Mouse (Mus musculus) MEL (cell line): ENCODE measurements at regions not wholly inside any gene's neighbourhood (a gene's known extent, or its start where the extent isn't known, plus 50 kb on each side); places are given as distances from the start of the nearest gene placed in this dataset.

ENCODE experiments used
- DNase-seq: peaks from one replicate; pipeline ENCODE4 v3.0.0; 2011; ENCODE audit warnings: low read depth, low spot score
- H3K27ac ChIP-seq: 2 replicates; pipeline ENCODE4 v1.5.1; 2012; ENCODE audit warnings: low read depth, mild to moderate bottlenecking, control low read depth, low read length, moderate library complexity; ENCODE audit not compliant: control insufficient read depth
- H3K27me3 ChIP-seq, 2 experiments: fragments of 150-350 bp in 1 of 2; sonication (generic) in 1 of 2; 2 replicates each; pipeline ENCODE4 v1.6.1; 2012; ENCODE audit warnings: low read length in 2 of 2, mild to moderate bottlenecking in 2 of 2, improper control_type of control experiment in 1 of 2, moderate library complexity in 1 of 2; ENCODE audit not compliant: insufficient read depth in 2 of 2, control insufficient read depth in 1 of 2
- H3K36me3 ChIP-seq, 2 experiments: 2 replicates each; pipeline ENCODE4 v1.6.1; 2012 to 2014; ENCODE audit warnings: low read length in 2 of 2, improper control_type of control experiment in 1 of 2, inconsistent platforms in 1 of 2, mild to moderate bottlenecking in 1 of 2; ENCODE audit not compliant: insufficient read depth in 2 of 2, control insufficient read depth in 1 of 2
- H3K4me1 ChIP-seq, 2 experiments: fragments of 150-350 bp in 1 of 2; sonication (generic) in 1 of 2; 2 replicates each; pipeline ENCODE4 v1.6.1; 2012; ENCODE audit warnings: low read length in 2 of 2, improper control_type of control experiment in 1 of 2, mild to moderate bottlenecking in 1 of 2; ENCODE audit not compliant: insufficient read depth in 2 of 2, control insufficient read depth in 1 of 2
- H3K4me3 ChIP-seq, 2 experiments: fragments of 150-350 bp in 1 of 2; sonication (generic) in 1 of 2; 2 replicates each; pipeline ENCODE4 v1.5.1; 2012; ENCODE audit warnings: low read depth in 2 of 2, low read length in 2 of 2, mild to moderate bottlenecking in 2 of 2, moderate library complexity in 2 of 2, control low read depth in 1 of 2, improper control_type of control experiment in 1 of 2; ENCODE audit not compliant: control insufficient read depth in 1 of 2, insufficient read depth in 1 of 2
- H3K79me2 ChIP-seq: 2 replicates; pipeline ENCODE4 v1.6.1; 2012; ENCODE audit warnings: mild to moderate bottlenecking, low read length, moderate library complexity; ENCODE audit not compliant: control insufficient read depth, poor library complexity, insufficient read depth
- H3K9ac ChIP-seq: 2 replicates; pipeline ENCODE4 v1.6.1; 2012; ENCODE audit warnings: low read depth, mild to moderate bottlenecking, control low read depth, low read length, moderate library complexity; ENCODE audit not compliant: control insufficient read depth, poor library complexity, severe bottlenecking
- H3K9me3 ChIP-seq: fragments of 150-350 bp; sonication (generic); replicated peaks from 2 replicates; pipeline ENCODE4 v1.6.1; 2012; ENCODE audit warnings: mild to moderate bottlenecking, low read length, improper control_type of control experiment, moderate library complexity; ENCODE audit not compliant: insufficient read depth
- BHLHE40 ChIP-seq: IDR thresholded peaks from 2 replicates; pipeline ENCODE4 v1.6.1; 2012; ENCODE audit warnings: low read depth, mild to moderate bottlenecking, inconsistent platforms, low read length, improper control_type of control experiment, borderline replicate concordance
- CTCF ChIP-seq, 3 experiments: IDR thresholded peaks in 2 of 3; conservative IDR thresholded peaks in 1 of 3; 2 replicates each; pipeline ENCODE4 v1.5.1; 2011 to 2012; ENCODE audit warnings: low read length in 3 of 3, low read depth in 2 of 3, mild to moderate bottlenecking in 2 of 3, improper control_type of control experiment in 1 of 3, inconsistent platforms in 1 of 3, mixed read lengths in 1 of 3, moderate library complexity in 1 of 3; ENCODE audit not compliant: control insufficient read depth in 1 of 3, insufficient read depth in 1 of 3, poor library complexity in 1 of 3, severe bottlenecking in 1 of 3
- E2F4 ChIP-seq: IDR thresholded peaks from 2 replicates; pipeline ENCODE4 v1.6.1; 2011; ENCODE audit warnings: low read depth, low read length, improper control_type of control experiment, borderline replicate concordance
- GABPA ChIP-seq: IDR thresholded peaks from 2 replicates; pipeline ENCODE4 v1.6.1; 2012; ENCODE audit warnings: low read depth, mild to moderate bottlenecking, inconsistent platforms, low read length, improper control_type of control experiment, moderate library complexity
- GATA1 ChIP-seq: IDR thresholded peaks from 2 replicates; pipeline ENCODE4 v1.6.1; 2011; ENCODE audit warnings: low read depth, low read length, improper control_type of control experiment
- HCFC1 ChIP-seq: IDR thresholded peaks from 2 replicates; pipeline ENCODE4 v1.6.1; 2012; ENCODE audit warnings: low read depth, mild to moderate bottlenecking, inconsistent platforms, low read length, improper control_type of control experiment, moderate library complexity
- JUND ChIP-seq: IDR thresholded peaks from 2 replicates; pipeline ENCODE4 v1.6.1; 2011; ENCODE audit warnings: low read depth, mild to moderate bottlenecking, improper control_type of control experiment, low read length
- KAT2A ChIP-seq: conservative IDR thresholded peaks from 2 replicates; pipeline ENCODE4 v1.6.1; 2012; ENCODE audit warnings: low read depth, low read length, improper control_type of control experiment, inconsistent platforms
- MAX ChIP-seq: IDR thresholded peaks from 2 replicates; pipeline ENCODE4 v1.6.1; 2011; ENCODE audit warnings: low read length, improper control_type of control experiment
- MXI1 ChIP-seq: IDR thresholded peaks from 2 replicates; pipeline ENCODE4 v1.6.1; 2011; ENCODE audit warnings: mild to moderate bottlenecking, low read depth, low read length, improper control_type of control experiment
- MYB ChIP-seq: IDR thresholded peaks from 2 replicates; pipeline ENCODE4 v1.6.1; 2011; ENCODE audit warnings: mild to moderate bottlenecking, low read depth, low read length, improper control_type of control experiment
- POLR2AphosphoS5 ChIP-seq: IDR thresholded peaks from 2 replicates; pipeline ENCODE4 v1.6.1; 2012; ENCODE audit warnings: low read depth, borderline replicate concordance, mild to moderate bottlenecking, inconsistent platforms, low read length, moderate library complexity, mixed read lengths
- RAD21 ChIP-seq: IDR thresholded peaks from 2 replicates; pipeline ENCODE4 v1.6.1; 2011; ENCODE audit warnings: mild to moderate bottlenecking, low read depth, low read length, improper control_type of control experiment
- RCOR1 ChIP-seq: IDR thresholded peaks from 2 replicates; pipeline ENCODE4 v1.6.1; 2012; ENCODE audit warnings: low read depth, mild to moderate bottlenecking, inconsistent platforms, low read length, improper control_type of control experiment
- TAL1 ChIP-seq: IDR thresholded peaks from 2 replicates; pipeline ENCODE4 v1.6.1; 2012; ENCODE audit warnings: mild to moderate bottlenecking, inconsistent platforms, low read length, moderate library complexity, mixed read lengths
- TBP ChIP-seq: IDR thresholded peaks from 2 replicates; pipeline ENCODE4 v1.8.0; 2011; ENCODE audit warnings: low read depth, low read length, improper control_type of control experiment
- USF1 ChIP-seq: IDR thresholded peaks from 2 replicates; pipeline ENCODE4 v1.6.1; 2014; ENCODE audit warnings: low read depth, mild to moderate bottlenecking, inconsistent platforms, low read length, improper control_type of control experiment, moderate library complexity
- USF2 ChIP-seq, 2 experiments: IDR thresholded peaks; 2 replicates each; pipeline ENCODE4 v1.6.1; 2011 to 2012; ENCODE audit warnings: improper control_type of control experiment in 2 of 2, low read length in 2 of 2, borderline replicate concordance in 1 of 2, inconsistent platforms in 1 of 2, low read depth in 1 of 2, mild to moderate bottlenecking in 1 of 2; ENCODE audit not compliant: insufficient read depth in 1 of 2
- ZKSCAN1 ChIP-seq: IDR thresholded peaks from 2 replicates; pipeline ENCODE4 v1.6.1; 2012; ENCODE audit warnings: low read depth, mild to moderate bottlenecking, inconsistent platforms, low read length, improper control_type of control experiment, moderate library complexity
- ZNF384 ChIP-seq: IDR thresholded peaks from 2 replicates; pipeline ENCODE4 v1.6.1; 2012; ENCODE audit warnings: low read depth, mild to moderate bottlenecking, inconsistent platforms, low read length, improper control_type of control experiment

- Histone ChIP-seq H3K9ac (no peak overlapping the region), H3K36me3 (no peaks in the 10 kb centered on the region), H3K27ac (no peak overlapping the region), H3K9me3 (no peaks in the 10 kb centered on the region), H3K4me3 (no peak overlapping the region), H3K4me1 (no peaks in the 10 kb centered on the region), H3K79me2 (no peaks in the 10 kb centered on the region), H3K27me3 (no peaks in the 10 kb centered on the region)
- TF ChIP-seq KAT2A (no peak), TAL1 (no peak), ZNF384 (no peak), POLR2AphosphoS5 (no peak)
- DNase-seq, result no peak
Observed at GRCm38 (mm10) chr10:9272243-9272642, 386.4 kb upstream of the Sash1 start.

GRCm38 (mm10) chr10:9265528-9265927 is 379.7 kb upstream of the Sash1 start:
- Histone ChIP-seq H3K4me3 (no peak overlapping the region), H3K9me3 (no peaks in the 10 kb centered on the region), H3K36me3 (no peaks in the 10 kb centered on the region), H3K79me2 (no peaks in the 10 kb centered on the region), H3K27ac (no peak overlapping the region), H3K27me3 (no peaks in the 10 kb centered on the region), H3K4me1 (no peaks in the 10 kb centered on the region), H3K9ac (no peak overlapping the region)
- no peak for DNase-seq
- TF ChIP-seq E2F4, result no peak
- TF ChIP-seq ZNF384, result no peak
- no peak for TF ChIP-seq TBP
- TF ChIP-seq RAD21, result no peak
- no peak for TF ChIP-seq USF2 (IDR thresholded peaks at IDR 0.05; ENCODE audit: borderline replicate concordance in 1 of 2, insufficient read depth in 1 of 2, low read depth in 1 of 2, low read length in 2 of 2)
- no peak for TF ChIP-seq MXI1
- no peak for TF ChIP-seq MYB
- TF ChIP-seq MAX, result no peak
- no peak for TF ChIP-seq GATA1

GRCm38 (mm10) chr10:9264309-9265000 is 378.6 kb upstream of the Sash1 start:
- H3K9ac ChIP-seq, result no peak overlapping the region
- H3K27ac ChIP-seq, result no peak overlapping the region
- no peaks in the 10 kb centered on the region for H3K79me2 ChIP-seq
- no peaks in the 10 kb centered on the region for H3K36me3 ChIP-seq
- H3K27me3 ChIP-seq, result no peaks in the 10 kb centered on the region
- no peak overlapping the region for H3K4me3 ChIP-seq
- H3K9me3 ChIP-seq, result no peaks in the 10 kb centered on the region
- no peak for DNase-seq
- TF ChIP-seq RCOR1 (no peak), BHLHE40 (no peak), MAX (no peak), MYB (no peak), CTCF (IDR thresholded peaks at IDR 0.05 in 2 of 3, conservative IDR thresholded peaks at IDR 0.05 in 1 of 3; ENCODE audit: control insufficient read depth in 1 of 3, insufficient read depth in 1 of 3, low read depth in 2 of 3, low read length in 3 of 3, poor library complexity in 1 of 3, severe bottlenecking in 1 of 3) (no peak), GABPA (no peak), ZKSCAN1 (no peak), USF1 (no peak), KAT2A (no peak), JUND (no peak), HCFC1 (no peak)
- no peaks in the 10 kb centered on the region for H3K4me1 ChIP-seq
